In the genomic region with DNA sequence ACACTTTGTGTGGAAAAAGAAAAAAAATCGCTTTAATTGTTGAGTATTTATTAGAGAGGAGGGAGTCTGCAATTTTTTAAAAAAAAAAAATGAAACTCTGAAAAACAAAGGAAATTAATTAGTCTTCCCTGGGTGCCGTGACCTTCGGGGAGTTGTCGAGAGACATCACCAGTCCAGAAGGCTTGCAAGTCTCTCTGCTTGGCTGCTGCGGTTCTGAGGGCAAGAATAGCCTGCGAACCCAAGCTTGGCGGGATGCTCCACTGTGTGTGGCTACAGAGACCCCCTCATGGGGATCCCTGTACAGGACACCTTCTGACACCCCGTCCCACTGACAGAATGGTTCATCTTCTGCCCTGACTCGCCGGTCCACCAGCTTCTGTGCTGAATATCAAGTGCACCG, we compare ENCODE assay signal across 24 mouse cellular contexts. TPM values are rescaled to one million over a fixed set of nuclear protein-coding genes. Genes with fewer than 3 reads are reported as not detected.
DNase-seq lines count a peak whose midpoint lies in the region; ATAC-seq lines count a peak whose summit lies in the region.
"Had no signal": no experiment of that assay in that cellular context is flagged by ENCODE, and none has a peak within 500 bp of the region (broad histone marks: within the 10 kb centered on the region; RNA-seq: fewer than 3 reads in every experiment).

No protein-coding gene starts in this region.

- DNase-seq in hindbrain, embryonic 10.5 days (ENCODE audit: low spot score), result no peak
- no peak for DNase-seq in cerebellum, adult 8-10 months
- DNase-seq in lung, postnatal 10 days, result no peak
- DNase-seq in embryonic facial prominence, embryonic 10.5 days (ENCODE audit: low spot score), result no peak
- DNase-seq: adrenal gland, adult 8-10 months; B cell, adult 2 months; cerebellum, adult 11-12 months; gastrocnemius, postnatal 10 days; heart, adult 18-20 months; kidney, adult 9 months; kidney, postnatal 4 days; lung, postnatal 14 days; right cerebral cortex, postnatal 14 days had no signal

- H3K4me1 ChIP-seq in hindbrain, embryonic 12.5 days, result peaks cover 36% of the 10 kb centered on the region
- peaks cover 40% of the 10 kb centered on the region for H3K4me1 ChIP-seq in hindbrain, embryonic 10.5 days (replicated peaks)
- peaks cover 39% of the 10 kb centered on the region for H3K4me1 ChIP-seq in forebrain, embryonic 12.5 days
- H3K4me1 ChIP-seq in hindbrain, embryonic 15.5 days (replicated peaks), result peaks cover 31% of the 10 kb centered on the region
- H3K4me1 ChIP-seq in neural tube, embryonic 12.5 days, result peaks cover 36% of the 10 kb centered on the region
- H3K4me1 ChIP-seq in embryonic facial prominence, embryonic 10.5 days, result peaks cover 29% of the 10 kb centered on the region

- 6% methylated on average over 11 of the region's 11 CpGs for WGBS in hindbrain, embryonic 12.5 days
- 4% methylated on average over 11 of the region's 11 CpGs for WGBS in hindbrain, embryonic 10.5 days
- WGBS in forebrain, embryonic 12.5 days, result 2% methylated on average over 11 of the region's 11 CpGs
- 8% methylated on average over 11 of the region's 11 CpGs for WGBS in hindbrain, embryonic 15.5 days
- 3% methylated on average over 11 of the region's 11 CpGs for WGBS in neural tube, embryonic 12.5 days
- 6% methylated on average over 11 of the region's 11 CpGs for WGBS in embryonic facial prominence, embryonic 10.5 days

- H3K4me2 ChIP-seq in hindbrain, embryonic 12.5 days (replicated peaks), result no peak overlapping the region; the same call in 1 of the 2 replicates
- H3K4me2 ChIP-seq in forebrain, embryonic 12.5 days, result peak overlapping the region; percentile 34
- no peak overlapping the region for H3K4me2 ChIP-seq in hindbrain, embryonic 15.5 days
- peak overlapping the region; percentile 30; the same call in 1 of the 2 replicates for H3K4me2 ChIP-seq in neural tube, embryonic 12.5 days (replicated peaks)
- H3K4me2 ChIP-seq: embryonic facial prominence, embryonic 15.5 days; stomach, embryonic 15.5 days had no signal

- H3K27ac ChIP-seq in hindbrain, embryonic 12.5 days, result peak overlapping the region; percentile 85
- H3K27ac ChIP-seq in hindbrain, embryonic 10.5 days, result no peak overlapping the region
- H3K27ac ChIP-seq in forebrain, embryonic 12.5 days, result peak overlapping the region; percentile 87
- H3K27ac ChIP-seq in hindbrain, embryonic 15.5 days (replicated peaks), result peak overlapping the region; percentile 74; the same call in 1 of the 2 replicates
- H3K27ac ChIP-seq in neural tube, embryonic 12.5 days, result no peak overlapping the region
- no peak overlapping the region for H3K27ac ChIP-seq in embryonic facial prominence, embryonic 10.5 days (replicated peaks)
- H3K27ac ChIP-seq: embryonic facial prominence, embryonic 15.5 days had no signal

- H3K27me3 ChIP-seq in hindbrain, embryonic 12.5 days, result peaks cover 16% of the 10 kb centered on the region; the same call in 1 of the 2 replicates
- H3K27me3 ChIP-seq in hindbrain, embryonic 10.5 days (ENCODE audit: insufficient read depth, poor library complexity, severe bottlenecking), result peaks cover 66% of the 10 kb centered on the region
- peaks cover 48% of the 10 kb centered on the region for H3K27me3 ChIP-seq in forebrain, embryonic 12.5 days
- H3K27me3 ChIP-seq in hindbrain, embryonic 15.5 days, result no peaks in the 10 kb centered on the region
- H3K27me3 ChIP-seq in neural tube, embryonic 12.5 days (replicated peaks), result 0 out of 2 replicates have a peak, but pooled peaks cover 16% of the 10 kb centered on the region
- H3K27me3 ChIP-seq in embryonic facial prominence, embryonic 10.5 days (replicated peaks; ENCODE audit: low read depth, poor library complexity, severe bottlenecking), result peaks cover 69% of the 10 kb centered on the region

- no peak overlapping the region for H3K4me3 ChIP-seq in hindbrain, embryonic 12.5 days
- H3K4me3 ChIP-seq in hindbrain, embryonic 10.5 days, result no peak overlapping the region
- H3K4me3 ChIP-seq in forebrain, embryonic 12.5 days (replicated peaks), result no peak overlapping the region
- H3K4me3 ChIP-seq in hindbrain, embryonic 15.5 days, result no peak overlapping the region
- H3K4me3 ChIP-seq in neural tube, embryonic 12.5 days, result no peak overlapping the region
- H3K4me3 ChIP-seq in embryonic facial prominence, embryonic 10.5 days, result no peak overlapping the region
- H3K4me3 ChIP-seq: embryonic facial prominence, embryonic 15.5 days; stomach, embryonic 15.5 days had no signal

- no peaks in the 10 kb centered on the region for H3K9me3 ChIP-seq in hindbrain, embryonic 12.5 days (replicated peaks)
- no peaks in the 10 kb centered on the region for H3K9me3 ChIP-seq in hindbrain, embryonic 10.5 days
- H3K9me3 ChIP-seq in forebrain, embryonic 12.5 days, result no peaks in the 10 kb centered on the region
- H3K9me3 ChIP-seq in hindbrain, embryonic 15.5 days, result no peaks in the 10 kb centered on the region
- no peaks in the 10 kb centered on the region for H3K9me3 ChIP-seq in neural tube, embryonic 12.5 days
- no peaks in the 10 kb centered on the region for H3K9me3 ChIP-seq in embryonic facial prominence, embryonic 10.5 days
- H3K9me3 ChIP-seq: embryonic facial prominence, embryonic 15.5 days; stomach, embryonic 15.5 days had no signal

- ATAC-seq in hindbrain, embryonic 12.5 days (ENCODE audit: low FRiP score), result no peak
- peak; percentile 59; the same call in 1 of the 2 replicates for ATAC-seq in forebrain, embryonic 12.5 days (ENCODE audit: low FRiP score)
- ATAC-seq in hindbrain, embryonic 15.5 days (ENCODE audit: low FRiP score, low read depth), result no peak
- ATAC-seq in neural tube, embryonic 12.5 days (ENCODE audit: low FRiP score, low read depth), result 0 out of 2 replicates have a peak, but pooled peaks have one; percentile 21

- no peaks in the 10 kb centered on the region for H3K36me3 ChIP-seq in hindbrain, embryonic 12.5 days
- H3K36me3 ChIP-seq in hindbrain, embryonic 10.5 days, result peaks cover 18% of the 10 kb centered on the region
- peaks cover 6% of the 10 kb centered on the region; the same call in 1 of the 2 replicates for H3K36me3 ChIP-seq in forebrain, embryonic 12.5 days (replicated peaks)
- no peaks in the 10 kb centered on the region for H3K36me3 ChIP-seq in hindbrain, embryonic 15.5 days
- peaks cover 4% of the 10 kb centered on the region; the same call in 1 of the 2 replicates for H3K36me3 ChIP-seq in neural tube, embryonic 12.5 days
- H3K36me3 ChIP-seq in embryonic facial prominence, embryonic 10.5 days (replicated peaks), result 0 out of 2 replicates have a peak, but pooled peaks cover 2% of the 10 kb centered on the region
- H3K36me3 ChIP-seq: embryonic facial prominence, embryonic 15.5 days; stomach, embryonic 15.5 days had no signal

- no peak overlapping the region for H3K9ac ChIP-seq in hindbrain, embryonic 12.5 days
- peak overlapping the region; percentile 38; the same call in 1 of the 2 replicates for H3K9ac ChIP-seq in forebrain, embryonic 12.5 days
- H3K9ac ChIP-seq in hindbrain, embryonic 15.5 days, result no peak overlapping the region
- H3K9ac ChIP-seq in neural tube, embryonic 12.5 days, result no peak overlapping the region
- H3K9ac ChIP-seq: embryonic facial prominence, embryonic 15.5 days; stomach, embryonic 15.5 days had no signal

RNA-seq across cellular contexts. Expression of a gene that starts 7.6 kb away (rescaled TPM):
- not detected in 2 replicates for polyA plus RNA-seq in hindbrain, embryonic 12.5 days (2016; fragmentation: Nextera tagmentation; extraction: Ambion mirVana)
- not detected in 2 replicates for polyA plus RNA-seq in hindbrain, embryonic 10.5 days (2016; fragmentation: Nextera tagmentation; extraction: Ambion mirVana)
- not detected in 2 replicates for polyA plus RNA-seq in forebrain, embryonic 12.5 days (2016; fragmentation: Nextera tagmentation; extraction: Ambion mirVana)
- not detected in 2 replicates for polyA plus RNA-seq in hindbrain, embryonic 15.5 days (2015; fragmentation: Nextera tagmentation; extraction: Ambion mirVana)
- not detected in 2 replicates for polyA plus RNA-seq in neural tube, embryonic 12.5 days (2016; fragmentation: Nextera tagmentation; extraction: Ambion mirVana)
- not detected in 2 replicates for polyA plus RNA-seq in embryonic facial prominence, embryonic 10.5 days (2016; fragmentation: Nextera tagmentation; extraction: Ambion mirVana)
- polyA plus RNA-seq: embryonic facial prominence, embryonic 15.5 days; frontal cortex, adult 2 months; heart, embryonic 16.5 days; limb, embryonic 14.5 days; liver, embryonic 16.5 days; spleen, adult 2 months; stomach, embryonic 15.5 days had no signal

Comparison
In these comparisons a context has a peak if more than half of its experiments do, and no peak if none do; other contexts are left out.
1. H3K27ac ChIP-seq: peak in hindbrain, embryonic 12.5 days (single experiment), forebrain, embryonic 12.5 days (single experiment) and hindbrain, embryonic 15.5 days (single experiment); none in hindbrain, embryonic 10.5 days (single experiment), neural tube, embryonic 12.5 days (single experiment) and embryonic facial prominence, embryonic 10.5 days (single experiment).
2. ATAC-seq: peak in forebrain, embryonic 12.5 days (single experiment) and neural tube, embryonic 12.5 days (single experiment); none in hindbrain, embryonic 12.5 days (single experiment) and hindbrain, embryonic 15.5 days (single experiment).
3. H3K4me2 ChIP-seq: peak in forebrain, embryonic 12.5 days (single experiment) and neural tube, embryonic 12.5 days (single experiment); none in hindbrain, embryonic 12.5 days (single experiment) and hindbrain, embryonic 15.5 days (single experiment).